Mouse (Mus musculus): Measurements from ENCODE around the gene Dmrt1. TPM values are rescaled to one million over a fixed set of nuclear protein-coding genes. Genes with fewer than 3 reads are reported as not detected.
A peak's percentile ranks its signal among the peaks of the same experiment; 100 is the strongest.

Dmrt1 gene
- total and polyA plus RNA-seq, 3 experiments = not detected

GRCm38 (mm10) chr19:25579440-25579839 is 74.0 kb downstream of the Dmrt1 start:
- Histone ChIP-seq H3K4me1 (ENCODE audit: control insufficient read depth in 1 of 2, insufficient read depth in 2 of 2, low read length in 2 of 2) (no peaks in the 10 kb centered on the region), H3K9me3 (replicated peaks; ENCODE audit: insufficient read depth, low read length) (no peaks in the 10 kb centered on the region), H3K79me2 (ENCODE audit: control insufficient read depth, insufficient read depth, low read length, poor library complexity) (no peaks in the 10 kb centered on the region), H3K27me3 (ENCODE audit: control insufficient read depth in 1 of 2, insufficient read depth in 2 of 2, low read length in 2 of 2) (no peaks in the 10 kb centered on the region), H3K27ac (ENCODE audit: control insufficient read depth, low read depth, low read length) (no peak overlapping the region), H3K9ac (ENCODE audit: control insufficient read depth, low read depth, low read length, poor library complexity, severe bottlenecking) (no peak overlapping the region), H3K4me3 (ENCODE audit: control insufficient read depth in 1 of 2, insufficient read depth in 1 of 2, low read depth in 2 of 2, low read length in 2 of 2) (no peak overlapping the region), H3K36me3 (ENCODE audit: control insufficient read depth in 1 of 2, insufficient read depth in 2 of 2, low read length in 2 of 2) (no peaks in the 10 kb centered on the region)
- TF ChIP-seq SMC3 (IDR thresholded peaks at IDR 0.05; ENCODE audit: low read depth, low read length) (peak; percentile 25; the same call in 1 of the 2 replicates), CTCF (IDR thresholded peaks at IDR 0.05 in 2 of 3, conservative IDR thresholded peaks at IDR 0.05 in 1 of 3; ENCODE audit: control insufficient read depth in 1 of 3, insufficient read depth in 1 of 3, low read depth in 2 of 3, low read length in 3 of 3, poor library complexity in 1 of 3, severe bottlenecking in 1 of 3) (peak; percentile 31 to 44 (median 38)), ZC3H11A (IDR thresholded peaks at IDR 0.05; ENCODE audit: low read depth, low read length) (no peak), POLR2A (IDR thresholded peaks at IDR 0.05; ENCODE audit: control insufficient read depth in 1 of 2, insufficient read depth in 1 of 2, low read depth in 1 of 2, low read length in 2 of 2, poor library complexity in 1 of 2) (no peak), RCOR1 (IDR thresholded peaks at IDR 0.05; ENCODE audit: low read depth, low read length) (no peak)
- peak; percentile 8 for DNase-seq (ENCODE audit: low read depth, low spot score)

DNA sequence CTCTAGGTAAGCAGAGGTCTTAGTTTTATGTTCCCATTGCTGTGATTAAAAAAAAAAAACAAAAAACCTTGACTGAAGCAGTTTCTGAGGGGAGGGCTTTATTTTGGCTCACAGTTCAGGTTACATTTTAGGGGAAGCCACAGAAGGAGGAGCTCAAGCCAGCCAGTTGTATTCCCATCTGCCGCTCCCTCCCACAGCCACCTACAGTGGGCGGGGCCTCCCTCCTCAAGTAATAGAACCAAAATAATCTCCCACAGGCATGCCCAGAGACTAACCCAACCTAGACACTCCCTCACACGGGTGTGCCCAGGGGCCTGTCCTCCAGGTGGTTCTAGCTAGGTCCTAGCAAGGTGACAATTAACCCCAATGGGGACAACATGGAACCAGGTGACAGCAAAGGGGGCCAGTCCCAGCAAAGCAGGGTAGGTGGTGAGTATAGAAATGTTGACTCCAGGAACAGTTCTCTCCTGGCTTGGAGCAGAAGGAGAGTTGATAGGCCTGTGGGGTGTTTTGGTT is 92.4 kb downstream of the Dmrt1 start:
- DNase-seq (ENCODE audit: low read depth, low spot score) = no peak
- Histone ChIP-seq H3K4me1 (ENCODE audit: control insufficient read depth in 1 of 2, insufficient read depth in 2 of 2, low read length in 2 of 2) (no peaks in the 10 kb centered on the region), H3K4me3 (ENCODE audit: control insufficient read depth in 1 of 2, insufficient read depth in 1 of 2, low read depth in 2 of 2, low read length in 2 of 2) (no peak overlapping the region), H3K9me3 (replicated peaks; ENCODE audit: insufficient read depth, low read length) (no peaks in the 10 kb centered on the region), H3K36me3 (ENCODE audit: control insufficient read depth in 1 of 2, insufficient read depth in 2 of 2, low read length in 2 of 2) (no peaks in the 10 kb centered on the region), H3K27me3 (ENCODE audit: control insufficient read depth in 1 of 2, insufficient read depth in 2 of 2, low read length in 2 of 2) (no peaks in the 10 kb centered on the region), H3K79me2 (ENCODE audit: control insufficient read depth, insufficient read depth, low read length, poor library complexity) (no peaks in the 10 kb centered on the region), H3K27ac (ENCODE audit: control insufficient read depth, low read depth, low read length) (no peak overlapping the region), H3K9ac (ENCODE audit: control insufficient read depth, low read depth, low read length, poor library complexity, severe bottlenecking) (no peak overlapping the region)
- TF ChIP-seq E2F4 (IDR thresholded peaks at IDR 0.05; ENCODE audit: borderline replicate concordance, low read depth, low read length) = no peak
- no peak for TF ChIP-seq MXI1 (IDR thresholded peaks at IDR 0.05; ENCODE audit: low read depth, low read length)
- no peak for TF ChIP-seq MAFK (IDR thresholded peaks at IDR 0.05; ENCODE audit: borderline replicate concordance, low read depth, low read length)
- TF ChIP-seq SIN3A (IDR thresholded peaks at IDR 0.05; ENCODE audit: low read length) = no peak
- no peak for TF ChIP-seq GABPA (IDR thresholded peaks at IDR 0.05; ENCODE audit: low read depth, low read length)

DNA sequence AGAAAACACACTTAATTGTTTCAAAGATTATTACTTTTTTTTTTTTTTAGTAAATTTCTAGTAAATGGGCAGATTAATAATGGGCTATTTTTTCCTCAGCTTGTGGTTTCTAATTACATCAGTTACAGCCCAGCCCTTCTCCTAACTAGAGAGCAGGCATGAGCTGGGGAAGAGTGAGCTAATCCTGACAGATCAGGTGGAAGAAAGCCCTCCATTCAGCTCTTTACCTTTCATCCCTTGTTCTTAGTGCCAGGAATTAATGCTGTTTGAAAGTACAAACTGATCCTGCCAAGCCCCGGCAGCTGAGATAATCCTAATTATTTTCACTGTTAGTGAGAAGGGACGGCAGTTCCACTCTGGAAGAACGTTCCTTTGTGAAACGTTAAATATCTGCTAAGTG is 93.2 kb downstream of the Dmrt1 start:
- Histone ChIP-seq H3K9me3 (replicated peaks; ENCODE audit: insufficient read depth, low read length) (no peaks in the 10 kb centered on the region), H3K27me3 (ENCODE audit: control insufficient read depth in 1 of 2, insufficient read depth in 2 of 2, low read length in 2 of 2) (no peaks in the 10 kb centered on the region)
- TF ChIP-seq NELFE (IDR thresholded peaks at IDR 0.05; ENCODE audit: low read depth, low read length) (no peak), ELF1 (IDR thresholded peaks at IDR 0.05; ENCODE audit: low read depth, low read length) (no peak), USF2 (IDR thresholded peaks at IDR 0.05; ENCODE audit: borderline replicate concordance in 1 of 2, insufficient read depth in 1 of 2, low read depth in 1 of 2, low read length in 2 of 2) (no peak), MAFK (IDR thresholded peaks at IDR 0.05; ENCODE audit: borderline replicate concordance, low read depth, low read length) (no peak), E2F4 (IDR thresholded peaks at IDR 0.05; ENCODE audit: borderline replicate concordance, low read depth, low read length) (no peak), BHLHE40 (IDR thresholded peaks at IDR 0.05; ENCODE audit: borderline replicate concordance, low read depth, low read length) (no peak), TBP (IDR thresholded peaks at IDR 0.05; ENCODE audit: low read depth, low read length) (no peak), MYC (IDR thresholded peaks at IDR 0.05; ENCODE audit: low read depth, low read length) (no peak), KAT2A (conservative IDR thresholded peaks at IDR 0.05; ENCODE audit: low read depth, low read length) (no peak), ZNF384 (IDR thresholded peaks at IDR 0.05; ENCODE audit: low read depth, low read length) (no peak)

More for the DNA sequence above, 93.2 kb downstream of the Dmrt1 start:
- no peaks in the 10 kb centered on the region for H3K36me3 ChIP-seq (ENCODE audit: control insufficient read depth in 1 of 2, insufficient read depth in 2 of 2, low read length in 2 of 2)
- no peak overlapping the region for H3K4me3 ChIP-seq (ENCODE audit: control insufficient read depth in 1 of 2, insufficient read depth in 1 of 2, low read depth in 2 of 2, low read length in 2 of 2)
- no peaks in the 10 kb centered on the region for H3K4me1 ChIP-seq (ENCODE audit: control insufficient read depth in 1 of 2, insufficient read depth in 2 of 2, low read length in 2 of 2)
- DNase-seq (ENCODE audit: low read depth, low spot score) = no peak
- H3K9ac ChIP-seq (ENCODE audit: control insufficient read depth, low read depth, low read length, poor library complexity, severe bottlenecking) = no peak overlapping the region
- H3K27ac ChIP-seq (ENCODE audit: control insufficient read depth, low read depth, low read length) = no peak overlapping the region
- no peaks in the 10 kb centered on the region for H3K79me2 ChIP-seq (ENCODE audit: control insufficient read depth, insufficient read depth, low read length, poor library complexity)
